Mouse (Mus musculus) adrenal gland, adult 18-20 months (tissue): ENCODE measurements around the gene Notch2. TPM values are rescaled to one million over a fixed set of nuclear protein-coding genes. Genes with fewer than 3 reads are reported as not detected.
"Not testable (repeated sequence)": the region's sequence is repeated elsewhere in the genome, so short reads cannot be mapped to it uniquely, and the experiment has no call there.

Experiments used
- DNase-seq, 2 experiments: peaks; one replicate each; pipeline ENCODE4 v3.0.0; 2021 to 2022; ENCODE audit warnings: low spot score in 2 of 2
- total RNA-seq, 2 experiments: library from RNA; stranded (reverse); gene quantifications; 1 replicate in 1 of 2; 2 replicates in 1 of 2; pipeline ENCODE4 v1.2.3; 2021

Gene Notch2
- total RNA-seq, 2 experiments from 2014 or later = 46.6 to 79.1 TPM

GRCm38 (mm10) chr3:98094629-98095583 lies 81.6 kb downstream of the Notch2 start:
- DNase-seq = no peak

- no peak for DNase-seq
Measured at GRCm38 (mm10) chr3:98096981-98097380, 83.7 kb downstream of the Notch2 start.

GRCm38 (mm10) chr3:98098676-98099075 lies 85.3 kb downstream of the Notch2 start:
- no peak for DNase-seq

GRCm38 (mm10) chr3:98099287-98099686 lies 86.0 kb downstream of the Notch2 start:
- DNase-seq = no peak

GRCm38 (mm10) chr3:98101541-98101940 lies 88.2 kb downstream of the Notch2 start:
- no peak for DNase-seq

- no peak for DNase-seq
Measured at GRCm38 (mm10) chr3:98104851-98105471, 91.6 kb downstream of the Notch2 start.

- no peak for DNase-seq
Measured at GRCm38 (mm10) chr3:98105496-98105895, 92.2 kb downstream of the Notch2 start.

GRCm38 (mm10) chr3:98106115-98106514 lies 92.8 kb downstream of the Notch2 start:
- DNase-seq = no peak

- DNase-seq = no peak
Measured at GRCm38 (mm10) chr3:98106590-98107313, 93.4 kb downstream of the Notch2 start.

GRCm38 (mm10) chr3:98108416-98108815 lies 95.1 kb downstream of the Notch2 start:
- DNase-seq = no peak

- DNase-seq = no peak
Measured at GRCm38 (mm10) chr3:98108866-98109265, 95.5 kb downstream of the Notch2 start.

GRCm38 (mm10) chr3:98110610-98111009 lies 97.3 kb downstream of the Notch2 start:
- DNase-seq = no peak

GRCm38 (mm10) chr3:98118252-98118651 lies 104.9 kb downstream of the Notch2 start:
- DNase-seq = no peak

GRCm38 (mm10) chr3:98119338-98119737 lies 106.0 kb downstream of the Notch2 start:
- no peak for DNase-seq

- DNase-seq = no peak
Measured at GRCm38 (mm10) chr3:98120884-98121283, 107.6 kb downstream of the Notch2 start.

- no peak for DNase-seq
Measured at GRCm38 (mm10) chr3:98127775-98128174, 114.4 kb downstream of the Notch2 start.

- DNase-seq = no peak
Measured at GRCm38 (mm10) chr3:98128716-98129115, 115.4 kb downstream of the Notch2 start.

GRCm38 (mm10) chr3:98132140-98132539 lies 118.8 kb downstream of the Notch2 start:
- DNase-seq = not testable (repeated sequence)

GRCm38 (mm10) chr3:98132636-98133035 lies 119.3 kb downstream of the Notch2 start:
- no peak for DNase-seq

GRCm38 (mm10) chr3:98141456-98141855 lies 128.1 kb downstream of the Notch2 start:
- no peak for DNase-seq

GRCm38 (mm10) chr3:98142862-98143261 lies 129.5 kb downstream of the Notch2 start:
- DNase-seq = no peak

- no peak for DNase-seq
Measured at GRCm38 (mm10) chr3:98145204-98145603, 131.9 kb downstream of the Notch2 start.
